Mouse (Mus musculus) liver, postnatal 0 days (tissue): ENCODE measurements around the gene Ano5.

Experiments
- CTCF ChIP-seq: sonication (generic); IDR thresholded peaks from 2 replicates; pipeline ENCODE4 v1.5.1; 2016; ENCODE audit warnings: antibody characterized with exemption, low read depth
- EP300 ChIP-seq: IDR thresholded peaks from 2 replicates; pipeline ENCODE4 v1.6.1; 2016; ENCODE audit warnings: antibody characterized with exemption, low read depth, mild to moderate bottlenecking

GRCm38 (mm10) chr7:51499396-51499795 is 11.4 kb upstream of the Ano5 start:
- TF ChIP-seq CTCF, result no peak
- TF ChIP-seq EP300, result no peak
